ENCODE assay signal across 17 mouse cellular contexts in the genomic region with DNA sequence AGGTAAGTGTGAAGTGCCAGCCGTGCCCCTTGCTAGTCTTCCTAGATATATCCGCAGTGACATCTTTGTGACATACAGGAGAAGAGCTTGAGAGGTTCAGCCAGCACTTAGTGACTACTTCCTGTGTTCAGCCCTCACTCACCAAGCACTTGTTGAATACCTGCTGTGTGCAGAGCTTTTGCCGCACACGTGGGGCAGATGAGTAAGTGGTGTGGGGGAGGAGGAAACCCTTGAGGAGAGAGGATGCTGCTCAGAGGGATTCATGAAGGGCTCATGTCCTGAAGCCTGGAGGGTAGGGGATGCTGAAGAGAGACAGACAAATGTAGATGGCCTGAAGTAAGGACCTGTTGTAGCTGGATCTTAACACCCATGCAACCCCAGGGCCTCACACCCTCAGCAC. TPM values are rescaled to one million over a fixed set of nuclear protein-coding genes. Genes with fewer than 3 reads are reported as not detected.
DNase-seq lines count a peak whose midpoint lies in the region; ATAC-seq lines count a peak whose summit lies in the region.
"Had no signal": no experiment of that assay in that cellular context is flagged by ENCODE, and none has a peak within 500 bp of the region (broad histone marks: within the 10 kb centered on the region; RNA-seq: fewer than 3 reads in every experiment).

No protein-coding gene starts in this region.

- H3K4me3 ChIP-seq in hindbrain, embryonic 10.5 days = no peak overlapping the region
- no peak overlapping the region for H3K4me3 ChIP-seq in hindbrain, embryonic 11.5 days (ENCODE audit: low read depth, low read length)
- no peak overlapping the region for H3K4me3 ChIP-seq in forebrain, embryonic 15.5 days

- H3K4me1 ChIP-seq in hindbrain, embryonic 10.5 days (replicated peaks) = peaks cover 33% of the 10 kb centered on the region
- H3K4me1 ChIP-seq in hindbrain, embryonic 11.5 days (replicated peaks; ENCODE audit: control insufficient read depth, insufficient read depth, low read length) = peaks cover 16% of the 10 kb centered on the region
- peaks cover 31% of the 10 kb centered on the region for H3K4me1 ChIP-seq in forebrain, embryonic 15.5 days

- WGBS in hindbrain, embryonic 10.5 days = 52% methylated on average over 4 of the region's 4 CpGs
- 47% methylated on average over 4 of the region's 4 CpGs for WGBS in hindbrain, embryonic 11.5 days
- 58% methylated on average over 4 of the region's 4 CpGs for WGBS in forebrain, embryonic 15.5 days

- DNase-seq in hindbrain, embryonic 10.5 days (ENCODE audit: low spot score) = no peak
- no peak for DNase-seq in hindbrain, embryonic 11.5 days (ENCODE audit: low spot score)
- DNase-seq in right cerebral cortex, adult 18-20 months = peak; percentile 59
- DNase-seq in right cerebral cortex, postnatal 4 days = no peak
- DNase-seq in urinary bladder, postnatal 25 days (ENCODE audit: low spot score) = no peak
- no peak for DNase-seq in gastrocnemius, adult 8-10 months (ENCODE audit: low spot score in 2 of 2)
- DNase-seq: adrenal gland, postnatal 25 days; cerebellum, adult 9-10 months; embryo, embryonic 11 days; thymus, postnatal 4 days had no signal

- H3K9ac ChIP-seq in hindbrain, embryonic 11.5 days (ENCODE audit: low read depth, low read length) = no peak overlapping the region
- no peak overlapping the region for H3K9ac ChIP-seq in forebrain, embryonic 15.5 days (replicated peaks)

- H3K36me3 ChIP-seq in hindbrain, embryonic 10.5 days = 0 out of 2 replicates have a peak, but pooled peaks cover 3% of the 10 kb centered on the region
- no peaks in the 10 kb centered on the region for H3K36me3 ChIP-seq in hindbrain, embryonic 11.5 days (ENCODE audit: control insufficient read depth, insufficient read depth, low read length)
- no peaks in the 10 kb centered on the region for H3K36me3 ChIP-seq in forebrain, embryonic 15.5 days

- ATAC-seq in hindbrain, embryonic 11.5 days (ENCODE audit: low FRiP score) = no peak
- ATAC-seq in forebrain, embryonic 15.5 days (replicated peaks) = no peak

- peaks cover 44% of the 10 kb centered on the region for H3K27me3 ChIP-seq in hindbrain, embryonic 10.5 days (ENCODE audit: insufficient read depth, poor library complexity, severe bottlenecking)
- H3K27me3 ChIP-seq in hindbrain, embryonic 11.5 days (ENCODE audit: control insufficient read depth, insufficient read depth, low read length) = peaks cover 6% of the 10 kb centered on the region
- peaks cover 6% of the 10 kb centered on the region; the same call in 1 of the 2 replicates for H3K27me3 ChIP-seq in forebrain, embryonic 15.5 days
- H3K27me3 ChIP-seq: CH12.LX had no signal

- H3K4me2 ChIP-seq in hindbrain, embryonic 11.5 days (replicated peaks; ENCODE audit: low read depth, low read length) = no peak overlapping the region
- no peak overlapping the region for H3K4me2 ChIP-seq in forebrain, embryonic 15.5 days (replicated peaks)

- peak overlapping the region; percentile 82 for H3K27ac ChIP-seq in hindbrain, embryonic 10.5 days
- H3K27ac ChIP-seq in hindbrain, embryonic 11.5 days (ENCODE audit: low read depth, low read length) = no peak overlapping the region
- peak overlapping the region; percentile 68; the same call in 1 of the 2 replicates for H3K27ac ChIP-seq in forebrain, embryonic 15.5 days (replicated peaks)

- no peaks in the 10 kb centered on the region for H3K9me3 ChIP-seq in hindbrain, embryonic 10.5 days
- no peaks in the 10 kb centered on the region for H3K9me3 ChIP-seq in hindbrain, embryonic 11.5 days (ENCODE audit: control insufficient read depth, low read length)
- no peaks in the 10 kb centered on the region for H3K9me3 ChIP-seq in forebrain, embryonic 15.5 days

RNA-seq across cellular contexts. Expression of a gene that starts 3.5 kb away (rescaled TPM):
- 0.82 and 1.3 TPM in 2 replicates for polyA plus RNA-seq in hindbrain, embryonic 10.5 days (2016; fragmentation: Nextera tagmentation; extraction: Ambion mirVana)
- 0.99 TPM in 1 of 2 replicates, not detected in the other for polyA plus RNA-seq in hindbrain, embryonic 11.5 days (2014; fragmentation: Nextera tagmentation; extraction: Ambion mirVana)
- 0.87 TPM in 1 of 2 replicates, not detected in the other for polyA plus RNA-seq in forebrain, embryonic 15.5 days (2015; fragmentation: Nextera tagmentation; extraction: Ambion mirVana)
- 1 to 10 TPM in 2 of 4 experiments, not detected in 2; 3.8 to 4.1 TPM for total RNA-seq in gastrocnemius, adult 8-10 months (2022)
- total RNA-seq: megakaryocyte-erythroid progenitor cell, adult 5-6 weeks had no signal
- polyA plus RNA-seq: gonadal fat pad, adult 2 months; neural tube, embryonic 14.5 days; spleen, adult 2 months; testis, adult 2 months had no signal

RNA-seq across cellular contexts. Expression of a gene that starts 7.3 kb away (rescaled TPM):
- 18.3 and 30.3 TPM in 2 replicates for polyA plus RNA-seq in hindbrain, embryonic 10.5 days (2016; fragmentation: Nextera tagmentation; extraction: Ambion mirVana)
- 14.4 and 17.8 TPM in 2 replicates for polyA plus RNA-seq in hindbrain, embryonic 11.5 days (2014; fragmentation: Nextera tagmentation; extraction: Ambion mirVana)
- polyA plus RNA-seq in forebrain, embryonic 15.5 days (2015; fragmentation: Nextera tagmentation; extraction: Ambion mirVana) = 42.5 and 46.4 TPM in 2 replicates
- 10 to 100 TPM; 15.2 to 22.9 (median 18.4) TPM for total RNA-seq in gastrocnemius, adult 8-10 months (2022)
